Mouse (Mus musculus) neural tube, embryonic 11.5 days (tissue): ENCODE data around the gene H2-Oa. TPM values are rescaled to one million over a fixed set of nuclear protein-coding genes. Genes with fewer than 3 reads are reported as not detected.

Experiments
- ATAC-seq: fragments of 200-750 bp; cut with Nextera tagmentation; 2 replicates; pipeline ENCODE4 v1.8.0; 2017; ENCODE audit warnings: moderate number of reproducible peaks, mild to moderate bottlenecking, moderate TSS enrichment, moderate library complexity; ENCODE audit not compliant: insufficient read depth, low FRiP score, low TSS enrichment
- DNase-seq: peaks from one replicate; pipeline ENCODE4 v3.0.0-alpha.2; 2015; ENCODE audit warnings: low spot score
- H3K27ac ChIP-seq: fragments of 300-500 bp; sonication (generic); 2 replicates; pipeline ENCODE4 v1.5.1; 2014; ENCODE audit warnings: low read depth, mild to moderate bottlenecking, low read length
- H3K27me3 ChIP-seq: fragments of 300-500 bp; sonication (generic); 2 replicates; pipeline ENCODE4 v1.6.1; 2014; ENCODE audit warnings: mild to moderate bottlenecking, low read length, mixed read lengths; ENCODE audit not compliant: control insufficient read depth, insufficient read depth
- H3K36me3 ChIP-seq: fragments of 300-500 bp; sonication (generic); 2 replicates; pipeline ENCODE4 v1.6.1; 2014; ENCODE audit warnings: mild to moderate bottlenecking, low read length, moderate library complexity, mixed read lengths; ENCODE audit not compliant: control insufficient read depth, insufficient read depth
- H3K4me1 ChIP-seq: fragments of 300-500 bp; sonication (generic); 2 replicates; pipeline ENCODE4 v1.6.1; 2014; ENCODE audit warnings: low read length, mixed read lengths; ENCODE audit not compliant: control insufficient read depth, insufficient read depth
- H3K4me2 ChIP-seq: fragments of 300-500 bp; sonication (generic); 2 replicates; pipeline ENCODE4 v1.6.1; 2014; ENCODE audit warnings: low read depth, mild to moderate bottlenecking, moderate library complexity
- H3K4me3 ChIP-seq: fragments of 300-500 bp; sonication (generic); 2 replicates; pipeline ENCODE4 v1.5.1; 2014; ENCODE audit warnings: low read depth, low read length
- H3K9ac ChIP-seq: fragments of 300-500 bp; sonication (generic); 2 replicates; pipeline ENCODE4 v1.6.1; 2014; ENCODE audit warnings: mild to moderate bottlenecking, low read length
- H3K9me3 ChIP-seq: fragments of 300-500 bp; sonication (generic); 2 replicates; pipeline ENCODE4 v1.6.1; 2016; ENCODE audit warnings: low read length; ENCODE audit not compliant: control insufficient read depth
- WGBS: fragments of 180-500 bp; shearing (Covaris S2); extraction: QIAGEN DNeasy Blood & Tissue Kit; methylation state at CpG from one replicate; pipeline ENCODE4 v1.1.7; 2014; 5-methylcytosine and 5-hydroxymethylcytosine counted together
- polyA plus RNA-seq: library from polyadenylated mRNA; unstranded; fragments of >200 nt; fragmentation: Nextera tagmentation; extraction: Ambion mirVana; gene quantifications from 2 replicates; pipeline ENCODE4 v1.2.1, GENCODE M21; 2014

H2-Oa gene
- 0.93 TPM in 1 of 2 replicates, not detected in the other for polyA plus RNA-seq

GRCm38 (mm10) chr17:34092197-34092875 is at the start of gene H2-Oa:
H2-Oa (plus strand) TSS chr17:34092340.
- H3K36me3 ChIP-seq: no peaks in the 10 kb centered on the region
- no peaks in the 10 kb centered on the region for H3K27me3 ChIP-seq
- H3K9ac ChIP-seq: no peak within 1 kb of the TSS
- no peaks in the 10 kb centered on the region for H3K9me3 ChIP-seq
- H3K4me3 ChIP-seq: no peak within 1 kb of the TSS
- H3K27ac ChIP-seq: no peak within 1 kb of the TSS
- no peak within 1 kb of the TSS for H3K4me2 ChIP-seq
- no peak for ATAC-seq
- DNase-seq: no peak
- WGBS: 41% methylated on average over 11 of the region's 11 CpGs
- H3K4me1 ChIP-seq: no peaks in the 10 kb centered on the region

DNA sequence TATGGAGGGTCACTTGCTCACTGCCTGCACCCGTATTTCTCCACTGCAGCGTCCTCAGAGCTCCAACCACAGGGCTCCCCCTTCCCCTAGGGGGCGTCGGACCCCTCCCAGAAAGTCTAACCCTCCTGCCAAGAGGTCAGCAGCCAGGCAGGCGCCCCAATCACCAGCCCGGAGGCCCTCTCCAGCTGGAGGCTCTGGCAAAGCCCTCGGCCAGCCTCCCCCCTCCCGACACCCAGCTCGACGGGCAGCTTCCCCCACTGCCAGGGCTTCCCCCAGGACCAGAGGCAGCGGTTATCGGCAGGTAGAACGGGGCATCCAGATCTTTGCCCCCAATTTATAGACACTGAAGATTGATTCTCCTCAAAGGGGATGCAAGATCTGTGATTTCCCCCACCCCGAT is 46.2 kb upstream of the H2-Oa start:
- Histone ChIP-seq H3K4me3 (no peak overlapping the region), H3K27ac (no peak overlapping the region), H3K27me3 (no peaks in the 10 kb centered on the region), H3K4me1 (0 out of 2 replicates have a peak, but pooled peaks cover 4% of the 10 kb centered on the region), H3K9ac (no peak overlapping the region), H3K4me2 (no peak overlapping the region), H3K9me3 (no peaks in the 10 kb centered on the region), H3K36me3 (no peaks in the 10 kb centered on the region; the same call in 1 of the 2 replicates)
- DNase-seq (no peak), ATAC-seq (no peak)
- 87% methylated on average over 14 of the region's 14 CpGs for WGBS

GRCm38 (mm10) chr17:34047404-34048050 is 44.6 kb upstream of the H2-Oa start:
- Histone ChIP-seq H3K27ac (no peak overlapping the region), H3K36me3 (no peaks in the 10 kb centered on the region; the same call in 1 of the 2 replicates), H3K9ac (no peak overlapping the region), H3K9me3 (no peaks in the 10 kb centered on the region), H3K4me1 (no peaks in the 10 kb centered on the region), H3K4me3 (no peak overlapping the region), H3K27me3 (no peaks in the 10 kb centered on the region), H3K4me2 (no peak overlapping the region)
- DNase-seq (no peak), ATAC-seq (no peak)
- WGBS: 93% methylated on average over 5 of the region's 5 CpGs

GRCm38 (mm10) chr17:34057224-34057623 is 34.9 kb upstream of the H2-Oa start:
- no peaks in the 10 kb centered on the region for H3K36me3 ChIP-seq
- H3K27me3 ChIP-seq: no peaks in the 10 kb centered on the region
- no peaks in the 10 kb centered on the region for H3K4me1 ChIP-seq
- ATAC-seq: no peak
- no peak overlapping the region for H3K27ac ChIP-seq
- no peak for DNase-seq
- WGBS: 67% methylated on average over 7 of the region's 7 CpGs
- H3K4me3 ChIP-seq: no peak overlapping the region
- no peak overlapping the region for H3K4me2 ChIP-seq
- no peaks in the 10 kb centered on the region for H3K9me3 ChIP-seq
- H3K9ac ChIP-seq: no peak overlapping the region

DNA sequence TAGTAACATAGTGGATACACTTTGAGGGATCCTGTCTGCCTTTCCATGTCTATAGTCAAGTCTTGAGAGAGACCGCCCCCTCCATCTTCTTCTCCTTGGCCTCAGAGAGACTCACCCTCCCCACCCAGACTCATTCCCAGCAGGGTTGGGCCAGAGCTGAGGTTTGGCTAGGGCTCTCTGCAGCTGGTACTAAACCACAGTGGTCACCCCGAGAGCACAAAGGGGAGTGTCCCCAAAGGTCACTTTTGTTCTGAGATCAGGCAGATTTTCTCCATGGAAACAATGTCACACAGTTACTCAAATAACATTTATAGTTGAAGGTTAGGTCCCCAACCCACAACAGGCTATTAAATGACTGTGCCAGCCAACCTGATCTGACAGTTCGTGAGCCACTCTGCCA is 23.3 kb upstream of the H2-Oa start:
- H3K27ac ChIP-seq: no peak overlapping the region
- no peak overlapping the region for H3K4me3 ChIP-seq
- DNase-seq (no peak), ATAC-seq (no peak)
- no peak overlapping the region for H3K4me2 ChIP-seq
- H3K9me3 ChIP-seq: no peaks in the 10 kb centered on the region
- no peaks in the 10 kb centered on the region; the same call in 1 of the 2 replicates for H3K36me3 ChIP-seq
- H3K9ac ChIP-seq: no peak overlapping the region
- no peaks in the 10 kb centered on the region for H3K4me1 ChIP-seq
- 68% methylated on average over 3 of the region's 3 CpGs for WGBS
- no peaks in the 10 kb centered on the region for H3K27me3 ChIP-seq

DNA sequence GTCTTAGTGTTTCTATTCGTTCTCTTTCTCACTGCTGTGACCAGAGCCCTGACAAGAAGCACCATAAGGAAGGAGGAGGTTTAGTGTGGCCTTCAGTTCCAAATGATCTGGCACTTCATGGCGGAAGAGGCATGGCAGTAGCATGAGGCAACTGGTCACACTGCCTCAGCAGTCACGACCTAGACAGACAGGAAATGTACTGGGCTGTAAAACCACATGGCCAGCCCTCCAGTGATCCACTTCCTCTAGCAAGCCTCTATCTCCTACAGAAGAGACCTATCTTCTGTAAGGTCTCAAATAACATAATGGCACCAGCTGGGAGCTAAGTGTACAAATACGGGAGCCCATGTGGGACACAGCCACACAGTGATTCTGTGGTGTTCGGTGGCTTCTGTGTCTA is 20.0 kb upstream of the H2-Oa start:
- H3K9me3 ChIP-seq: no peaks in the 10 kb centered on the region
- 72% methylated on average over 5 of the region's 5 CpGs for WGBS
- no peak for ATAC-seq

GRCm38 (mm10) chr17:34075271-34075670 is 16.9 kb upstream of the H2-Oa start:
- Histone ChIP-seq H3K4me2 (no peak overlapping the region), H3K36me3 (no peaks in the 10 kb centered on the region), H3K4me3 (no peak overlapping the region), H3K9me3 (no peaks in the 10 kb centered on the region), H3K9ac (no peak overlapping the region), H3K4me1 (no peaks in the 10 kb centered on the region), H3K27ac (no peak overlapping the region), H3K27me3 (no peaks in the 10 kb centered on the region)
- ATAC-seq (no peak), DNase-seq (peak; percentile 58)
- 43% methylated on average over 7 of the region's 7 CpGs for WGBS

More for the DNA sequence above, 20.0 kb upstream of the H2-Oa start:
- DNase-seq: no peak
- no peak overlapping the region for H3K9ac ChIP-seq
- H3K36me3 ChIP-seq: no peaks in the 10 kb centered on the region
- H3K27me3 ChIP-seq: no peaks in the 10 kb centered on the region
- H3K4me2 ChIP-seq: no peak overlapping the region
- H3K4me1 ChIP-seq: no peaks in the 10 kb centered on the region
- H3K4me3 ChIP-seq: no peak overlapping the region
- H3K27ac ChIP-seq: no peak overlapping the region

- peak; percentile 83 for DNase-seq
- WGBS: 5% methylated on average over 9 of the region's 9 CpGs
- H3K4me3 ChIP-seq: no peak overlapping the region
These were observed 14.6 kb upstream of the H2-Oa start for GRCm38 (mm10) chr17:34077549-34077948.

GRCm38 (mm10) chr17:34078148-34078547 is 14.0 kb upstream of the H2-Oa start:
- Histone ChIP-seq H3K27ac (no peak overlapping the region), H3K9me3 (no peaks in the 10 kb centered on the region), H3K4me1 (no peaks in the 10 kb centered on the region; the same call in 1 of the 2 replicates), H3K4me3 (no peak overlapping the region), H3K36me3 (no peaks in the 10 kb centered on the region), H3K9ac (no peak overlapping the region), H3K4me2 (no peak overlapping the region), H3K27me3 (no peaks in the 10 kb centered on the region)
- no peak for ATAC-seq
- 63% methylated on average over 4 of the region's 4 CpGs for WGBS
- DNase-seq: no peak

More at GRCm38 (mm10) chr17:34077549-34077948, 14.6 kb upstream of the H2-Oa start:
- H3K4me2 ChIP-seq: no peak overlapping the region
- no peaks in the 10 kb centered on the region for H3K27me3 ChIP-seq
- no peaks in the 10 kb centered on the region for H3K36me3 ChIP-seq
- H3K9ac ChIP-seq: no peak overlapping the region
- no peak overlapping the region for H3K27ac ChIP-seq
- no peaks in the 10 kb centered on the region for H3K9me3 ChIP-seq
- no peak for ATAC-seq
- H3K4me1 ChIP-seq: no peaks in the 10 kb centered on the region
